Mouse (Mus musculus): Measurements from ENCODE around the gene Svbp. TPM values are rescaled to one million over a fixed set of nuclear protein-coding genes. Genes with fewer than 3 reads are reported as not detected.

The Svbp gene
- polyA plus RNA-seq, 1 experiment: 52.4 TPM

DNA sequence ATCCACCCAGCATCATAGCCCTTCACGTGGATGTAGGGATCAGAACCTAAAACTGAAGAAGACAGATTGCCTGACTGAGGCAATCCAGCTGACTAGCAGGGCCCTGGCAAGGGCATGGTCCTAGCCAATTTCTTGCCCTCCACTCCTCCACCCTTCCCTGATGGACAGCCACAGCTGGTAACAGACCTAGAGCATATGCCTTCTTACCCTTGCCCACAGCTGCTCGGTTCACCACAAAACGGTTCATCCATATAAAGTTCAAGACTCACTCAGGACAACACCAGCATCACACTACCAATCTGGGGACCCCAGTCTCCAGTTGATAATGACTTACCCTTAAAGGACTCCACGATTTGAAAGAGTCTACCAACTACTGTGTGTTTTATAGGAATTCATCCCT is 9.3 kb upstream of the Svbp start:
- Histone ChIP-seq H3K9me3 (ENCODE audit: control insufficient read depth, low read length) (no peaks in the 10 kb centered on the region), H3K4me1 (ENCODE audit: control insufficient read depth) (peaks cover 78% of the 10 kb centered on the region), H3K36me3 (ENCODE audit: control insufficient read depth) (peaks cover 86% of the 10 kb centered on the region), H3K4me3 (replicated peaks) (peak overlapping the region; percentile 70), H3K27me3 (ENCODE audit: control insufficient read depth) (no peaks in the 10 kb centered on the region; the same call in 1 of the 2 replicates)
- no peak for TF ChIP-seq TAL1 (IDR thresholded peaks at IDR 0.05; ENCODE audit: low read length)
- no peak for TF ChIP-seq GATA1 (IDR thresholded peaks at IDR 0.05; ENCODE audit: low read length)

GRCm38 (mm10) chr4:119188060-119188785 is 6.9 kb upstream of the Svbp start:
- Histone ChIP-seq H3K9me3 (ENCODE audit: control insufficient read depth, low read length) (no peaks in the 10 kb centered on the region), H3K4me1 (ENCODE audit: control insufficient read depth) (peaks cover 79% of the 10 kb centered on the region), H3K4me3 (replicated peaks) (peak overlapping the region; percentile 70), H3K36me3 (ENCODE audit: control insufficient read depth) (peaks cover 61% of the 10 kb centered on the region), H3K27me3 (ENCODE audit: control insufficient read depth) (no peaks in the 10 kb centered on the region; the same call in 1 of the 2 replicates)
- no peak for TF ChIP-seq TAL1 (IDR thresholded peaks at IDR 0.05; ENCODE audit: low read length)
- TF ChIP-seq GATA1 (IDR thresholded peaks at IDR 0.05; ENCODE audit: low read length): no peak

DNA sequence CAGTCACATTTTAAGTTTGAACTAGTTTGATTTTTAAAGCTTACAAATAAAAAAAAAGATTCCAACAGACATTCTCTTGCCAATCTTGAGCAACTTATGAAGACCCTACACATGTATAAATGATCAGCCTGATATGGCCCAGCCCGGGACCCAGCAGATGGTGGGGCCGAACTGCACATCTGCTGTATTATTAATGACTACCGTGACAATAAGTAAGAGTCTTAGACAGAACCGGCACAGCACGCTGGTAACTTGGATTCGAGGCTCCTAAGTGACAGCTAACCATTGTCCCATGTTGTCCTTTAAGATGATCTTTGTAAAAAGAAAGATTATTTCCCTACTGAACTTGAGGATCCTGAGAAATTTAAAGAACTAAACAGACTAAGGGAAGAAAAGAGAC is 5.7 kb upstream of the Svbp start:
- TF ChIP-seq TAL1 (IDR thresholded peaks at IDR 0.05; ENCODE audit: low read length) (no peak), GATA1 (IDR thresholded peaks at IDR 0.05; ENCODE audit: low read length) (no peak)
- Histone ChIP-seq H3K4me1 (ENCODE audit: control insufficient read depth) (peaks cover 80% of the 10 kb centered on the region), H3K27me3 (ENCODE audit: control insufficient read depth) (no peaks in the 10 kb centered on the region), H3K4me3 (replicated peaks) (peak overlapping the region; percentile 70), H3K9me3 (ENCODE audit: control insufficient read depth, low read length) (no peaks in the 10 kb centered on the region), H3K36me3 (ENCODE audit: control insufficient read depth) (peaks cover 49% of the 10 kb centered on the region)

DNA sequence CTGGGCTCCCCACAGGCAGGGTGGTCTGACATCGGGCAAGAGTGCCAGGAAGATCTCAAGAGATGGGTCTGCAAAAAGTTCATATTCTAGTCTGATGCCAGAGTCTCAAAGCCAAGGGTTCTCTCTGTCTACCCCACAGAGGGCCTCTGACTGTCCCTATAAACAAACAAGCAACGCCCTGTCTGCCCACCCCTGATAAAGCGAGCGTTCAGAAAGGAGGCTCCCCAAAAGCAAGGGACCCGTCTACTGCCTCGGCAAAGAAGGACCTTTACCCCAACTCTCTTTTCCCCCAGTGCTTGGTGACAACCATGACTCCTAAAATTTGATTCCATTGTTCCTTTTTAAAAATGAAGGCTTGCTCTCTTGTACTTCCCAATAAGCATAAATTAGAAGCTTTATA is 5.2 kb upstream of the Svbp start, which contains the start of gene Ermap:
Ermap (minus strand) TSS at position 148 of the 400 bp plus-strand sequence.
- Histone ChIP-seq H3K36me3 (ENCODE audit: control insufficient read depth) (peaks cover 45% of the 10 kb centered on the region), H3K9me3 (ENCODE audit: control insufficient read depth, low read length) (no peaks in the 10 kb centered on the region), H3K27me3 (ENCODE audit: control insufficient read depth) (no peaks in the 10 kb centered on the region), H3K4me3 (replicated peaks) (peak within 1 kb of the TSS; percentile 70), H3K4me1 (ENCODE audit: control insufficient read depth) (peaks cover 82% of the 10 kb centered on the region)
- TF ChIP-seq TAL1 (IDR thresholded peaks at IDR 0.05; ENCODE audit: low read length) (peak; percentile 80), GATA1 (IDR thresholded peaks at IDR 0.05; ENCODE audit: low read length) (peak; percentile 76)

DNA sequence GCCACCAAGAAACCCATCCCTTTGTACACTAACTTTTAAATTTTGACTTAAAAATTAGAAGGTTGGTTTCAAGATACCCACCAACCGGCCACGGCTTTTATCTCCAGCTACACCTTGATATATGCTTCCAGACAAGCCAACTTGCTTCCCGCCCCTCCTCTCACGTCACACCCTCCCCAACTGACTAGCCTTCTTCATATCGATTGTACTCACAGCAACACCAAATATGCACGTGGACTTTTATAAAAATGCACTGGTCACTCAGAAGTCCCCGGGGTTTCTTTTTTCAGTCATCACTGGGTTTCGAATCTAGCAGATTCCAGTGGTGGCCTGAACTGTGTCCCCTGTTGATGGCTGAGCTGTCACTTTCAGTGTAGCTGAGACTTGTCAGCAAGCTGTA is 4.5 kb upstream of the Svbp start:
- peaks cover 37% of the 10 kb centered on the region for H3K36me3 ChIP-seq (ENCODE audit: control insufficient read depth)
- H3K4me3 ChIP-seq (replicated peaks): peak overlapping the region; percentile 70
- H3K27me3 ChIP-seq (ENCODE audit: control insufficient read depth): no peaks in the 10 kb centered on the region
- TF ChIP-seq GATA1 (IDR thresholded peaks at IDR 0.05; ENCODE audit: low read length) (peak; percentile 76), TAL1 (IDR thresholded peaks at IDR 0.05; ENCODE audit: low read length) (peak; percentile 66)
- peaks cover 78% of the 10 kb centered on the region for H3K4me1 ChIP-seq (ENCODE audit: control insufficient read depth)
- no peaks in the 10 kb centered on the region for H3K9me3 ChIP-seq (ENCODE audit: control insufficient read depth, low read length)

GRCm38 (mm10) chr4:119191273-119191672 is 3.8 kb upstream of the Svbp start:
- Histone ChIP-seq H3K4me1 (ENCODE audit: control insufficient read depth) (peaks cover 78% of the 10 kb centered on the region), H3K27me3 (ENCODE audit: control insufficient read depth) (no peaks in the 10 kb centered on the region), H3K36me3 (ENCODE audit: control insufficient read depth) (peaks cover 32% of the 10 kb centered on the region), H3K9me3 (ENCODE audit: control insufficient read depth, low read length) (no peaks in the 10 kb centered on the region), H3K4me3 (replicated peaks) (peak overlapping the region; percentile 70)
- TF ChIP-seq GATA1 (IDR thresholded peaks at IDR 0.05; ENCODE audit: low read length) (no peak), TAL1 (IDR thresholded peaks at IDR 0.05; ENCODE audit: low read length) (no peak)

- peaks cover 79% of the 10 kb centered on the region for H3K4me1 ChIP-seq (ENCODE audit: control insufficient read depth)
- H3K9me3 ChIP-seq (ENCODE audit: control insufficient read depth, low read length): no peaks in the 10 kb centered on the region
- TF ChIP-seq GATA1 (IDR thresholded peaks at IDR 0.05; ENCODE audit: low read length) (no peak), TAL1 (IDR thresholded peaks at IDR 0.05; ENCODE audit: low read length) (no peak)
- H3K27me3 ChIP-seq (ENCODE audit: control insufficient read depth): no peaks in the 10 kb centered on the region
- peaks cover 31% of the 10 kb centered on the region for H3K36me3 ChIP-seq (ENCODE audit: control insufficient read depth)
- no peak overlapping the region for H3K4me3 ChIP-seq (replicated peaks)
Observed at GRCm38 (mm10) chr4:119192757-119193156, 2.3 kb upstream of the Svbp start.

DNA sequence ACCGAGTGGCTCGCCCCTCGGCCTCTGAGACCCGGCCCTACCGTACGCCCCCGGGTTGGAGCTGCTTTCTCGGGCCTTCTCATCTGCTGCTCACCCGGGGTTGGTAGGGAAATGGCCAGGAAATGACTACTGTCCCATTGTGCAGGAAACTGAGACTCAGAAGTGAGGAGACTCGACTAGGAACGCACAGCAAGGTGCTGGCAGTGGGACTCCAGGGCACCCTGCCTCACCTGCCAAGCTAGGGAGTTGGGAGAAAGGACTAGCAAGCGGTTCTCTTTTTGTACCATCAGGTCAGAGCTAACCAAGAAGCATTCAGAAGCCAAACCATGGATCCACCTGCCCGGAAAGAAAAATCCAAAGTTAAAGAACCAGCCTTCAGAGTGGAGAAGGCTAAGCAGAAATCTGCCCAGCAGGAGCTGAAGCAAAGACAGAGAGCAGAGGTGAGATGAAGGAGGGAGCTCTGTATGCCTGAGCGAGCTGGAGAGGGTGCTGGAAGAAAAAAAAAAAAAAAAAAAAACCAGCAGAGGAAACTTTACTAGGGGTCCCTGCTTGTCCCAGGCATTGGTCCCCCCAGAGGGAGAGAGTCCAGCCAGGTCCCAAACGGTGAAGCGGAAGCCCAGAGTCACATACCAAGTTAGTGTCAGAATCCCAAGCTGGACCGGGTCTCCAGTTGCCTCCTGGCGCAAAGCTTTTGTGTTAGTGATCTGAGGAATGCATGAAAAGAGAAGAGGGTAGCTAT is 645 bp downstream of the Svbp start:
- Histone ChIP-seq H3K27me3 (ENCODE audit: control insufficient read depth) (no peaks in the 10 kb centered on the region), H3K4me1 (ENCODE audit: control insufficient read depth) (peaks cover 88% of the 10 kb centered on the region), H3K9me3 (ENCODE audit: control insufficient read depth, low read length) (no peaks in the 10 kb centered on the region), H3K4me3 (replicated peaks) (peak overlapping the region; percentile 73), H3K36me3 (ENCODE audit: control insufficient read depth) (peaks cover 41% of the 10 kb centered on the region)
- no peak for TF ChIP-seq TAL1 (IDR thresholded peaks at IDR 0.05; ENCODE audit: low read length)
- TF ChIP-seq GATA1 (IDR thresholded peaks at IDR 0.05; ENCODE audit: low read length): no peak

GRCm38 (mm10) chr4:119198105-119198504 is 3.0 kb downstream of the Svbp start:
- peaks cover 74% of the 10 kb centered on the region for H3K4me1 ChIP-seq (ENCODE audit: control insufficient read depth)
- peak overlapping the region; percentile 40 for H3K4me3 ChIP-seq (replicated peaks)
- no peaks in the 10 kb centered on the region for H3K27me3 ChIP-seq (ENCODE audit: control insufficient read depth)
- TF ChIP-seq GATA1 (IDR thresholded peaks at IDR 0.05; ENCODE audit: low read length) (no peak), TAL1 (IDR thresholded peaks at IDR 0.05; ENCODE audit: low read length) (no peak)
- H3K36me3 ChIP-seq (ENCODE audit: control insufficient read depth): peaks cover 63% of the 10 kb centered on the region
- no peaks in the 10 kb centered on the region for H3K9me3 ChIP-seq (ENCODE audit: control insufficient read depth, low read length)

Measured in erythroblast, embryonic 14.5 days (primary cell).